Mouse (Mus musculus) liver, embryonic 13.5 days (tissue): ENCODE measurements around the gene Chst13. TPM values are rescaled to one million over a fixed set of nuclear protein-coding genes. Genes with fewer than 3 reads are reported as not detected.

Experiments used
- ATAC-seq: fragments of 200-750 bp; cut with Nextera tagmentation; 2 replicates; pipeline ENCODE4 v1.8.0; 2017; ENCODE audit warnings: low read depth, mild to moderate bottlenecking, moderate number of reproducible peaks, moderate library complexity
- DNase-seq: peaks from one replicate; pipeline ENCODE4 v3.0.0; 2022
- H3K27ac ChIP-seq: fragments of 300-500 bp; sonication (generic); 2 replicates; pipeline ENCODE4 v1.5.1; 2015; ENCODE audit warnings: moderate library complexity, mild to moderate bottlenecking, inconsistent platforms
- H3K27me3 ChIP-seq: fragments of 300-500 bp; sonication (generic); 2 replicates; pipeline ENCODE4 v1.6.1; 2015; ENCODE audit warnings: mild to moderate bottlenecking, inconsistent platforms
- H3K36me3 ChIP-seq: fragments of 300-500 bp; sonication (generic); 2 replicates; pipeline ENCODE4 v1.6.1; 2015; ENCODE audit warnings: mild to moderate bottlenecking, inconsistent platforms
- H3K4me1 ChIP-seq: fragments of 300-500 bp; sonication (generic); replicated peaks from 2 replicates; pipeline ENCODE4 v1.6.1; 2015; ENCODE audit warnings: inconsistent platforms
- H3K4me2 ChIP-seq: fragments of 300-500 bp; sonication (generic); 2 replicates; pipeline ENCODE4 v1.6.1; 2015; ENCODE audit warnings: inconsistent platforms, mild to moderate bottlenecking, moderate library complexity
- H3K4me3 ChIP-seq: fragments of 300-500 bp; sonication (generic); replicated peaks from 2 replicates; pipeline ENCODE4 v1.5.1; 2015; ENCODE audit warnings: mild to moderate bottlenecking, inconsistent platforms
- H3K9ac ChIP-seq: fragments of 300-500 bp; sonication (generic); 2 replicates; pipeline ENCODE4 v1.6.1; 2015; ENCODE audit warnings: mild to moderate bottlenecking, inconsistent platforms
- H3K9me3 ChIP-seq: fragments of 300-500 bp; sonication (generic); replicated peaks from 2 replicates; pipeline ENCODE4 v1.6.1; 2016; ENCODE audit warnings: inconsistent platforms
- WGBS: fragments of 180-500 bp; shearing (Covaris S2); methylation state at CpG from one replicate; pipeline ENCODE4 v1.1.7; 2015; ENCODE audit not compliant: insufficient replicate concordance; 5-methylcytosine and 5-hydroxymethylcytosine counted together
- polyA plus RNA-seq: library from polyadenylated mRNA; unstranded; fragments of >200 nt; fragmentation: Nextera tagmentation; extraction: Ambion mirVana; gene quantifications from 2 replicates; pipeline ENCODE4 v1.2.1, GENCODE M21; 2015

The Chst13 gene
- 16.9 and 17.2 TPM in 2 replicates for polyA plus RNA-seq

DNA sequence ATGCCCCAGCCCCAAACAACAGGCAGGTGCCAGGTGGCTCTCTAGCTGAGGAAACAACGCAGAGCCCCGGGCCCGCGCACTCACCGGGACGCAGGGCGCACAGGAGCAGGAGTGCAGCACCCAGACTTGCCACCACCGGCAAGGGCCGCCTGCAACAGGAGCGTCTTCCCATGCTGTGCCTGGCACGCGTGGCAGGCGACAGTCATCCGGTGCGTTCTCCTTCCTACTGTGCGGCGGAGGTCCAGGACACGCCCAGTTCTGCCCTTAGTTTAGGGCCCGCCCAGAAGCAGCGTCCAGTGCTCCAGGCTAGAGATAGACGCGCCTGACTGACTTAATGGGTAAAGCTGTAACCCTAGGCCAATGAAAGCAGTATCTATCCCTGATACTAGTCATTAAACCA lies at the start of gene Chst13:
TSS of gene Chst13 (minus strand) at position 195 of the 400 bp plus-strand sequence.
- no peaks in the 10 kb centered on the region for H3K9me3 ChIP-seq
- peaks cover 25% of the 10 kb centered on the region for H3K4me1 ChIP-seq
- WGBS: 4% methylated on average over 22 of the region's 22 CpGs
- H3K4me2 ChIP-seq: peak within 1 kb of the TSS; percentile 52
- H3K4me3 ChIP-seq: peak within 1 kb of the TSS; percentile 48
- H3K27me3 ChIP-seq: 0 out of 2 replicates have a peak, but pooled peaks cover 6% of the 10 kb centered on the region
- H3K27ac ChIP-seq: peak within 1 kb of the TSS; percentile 77
- no peak for DNase-seq
- no peaks in the 10 kb centered on the region for H3K36me3 ChIP-seq
- peak within 1 kb of the TSS; percentile 45 for H3K9ac ChIP-seq
- ATAC-seq: peak; percentile 38

GRCm38 (mm10) chr6:90374647-90375046 lies 49.7 kb upstream of the Chst13 start:
- ATAC-seq (peak; percentile 95), DNase-seq (peak; percentile 78)
- no peaks in the 10 kb centered on the region for H3K9me3 ChIP-seq
- H3K4me3 ChIP-seq: no peak overlapping the region
- peaks cover 55% of the 10 kb centered on the region for H3K36me3 ChIP-seq
- H3K4me1 ChIP-seq: peaks cover 62% of the 10 kb centered on the region
- WGBS: 18% methylated on average over 4 of the region's 4 CpGs
- peak overlapping the region; percentile 24 for H3K9ac ChIP-seq
- no peaks in the 10 kb centered on the region for H3K27me3 ChIP-seq
- peak overlapping the region; percentile 82 for H3K27ac ChIP-seq
- H3K4me2 ChIP-seq: peak overlapping the region; percentile 40

- under 1% methylated on average over 67 of the region's 98 CpGs for WGBS
- Histone ChIP-seq H3K27me3 (no peaks in the 10 kb centered on the region), H3K36me3 (peaks cover 21% of the 10 kb centered on the region), H3K27ac (peak overlapping the region; percentile 73), H3K4me1 (peaks cover 53% of the 10 kb centered on the region), H3K4me2 (peak overlapping the region; percentile 97), H3K9ac (peak overlapping the region; percentile 87), H3K9me3 (no peaks in the 10 kb centered on the region), H3K4me3 (peak overlapping the region; percentile 93)
- peak; percentile 28 for DNase-seq
- peak; percentile 70 for ATAC-seq
These were observed 45.0 kb upstream of the Chst13 start for GRCm38 (mm10) chr6:90369725-90370553.

DNA sequence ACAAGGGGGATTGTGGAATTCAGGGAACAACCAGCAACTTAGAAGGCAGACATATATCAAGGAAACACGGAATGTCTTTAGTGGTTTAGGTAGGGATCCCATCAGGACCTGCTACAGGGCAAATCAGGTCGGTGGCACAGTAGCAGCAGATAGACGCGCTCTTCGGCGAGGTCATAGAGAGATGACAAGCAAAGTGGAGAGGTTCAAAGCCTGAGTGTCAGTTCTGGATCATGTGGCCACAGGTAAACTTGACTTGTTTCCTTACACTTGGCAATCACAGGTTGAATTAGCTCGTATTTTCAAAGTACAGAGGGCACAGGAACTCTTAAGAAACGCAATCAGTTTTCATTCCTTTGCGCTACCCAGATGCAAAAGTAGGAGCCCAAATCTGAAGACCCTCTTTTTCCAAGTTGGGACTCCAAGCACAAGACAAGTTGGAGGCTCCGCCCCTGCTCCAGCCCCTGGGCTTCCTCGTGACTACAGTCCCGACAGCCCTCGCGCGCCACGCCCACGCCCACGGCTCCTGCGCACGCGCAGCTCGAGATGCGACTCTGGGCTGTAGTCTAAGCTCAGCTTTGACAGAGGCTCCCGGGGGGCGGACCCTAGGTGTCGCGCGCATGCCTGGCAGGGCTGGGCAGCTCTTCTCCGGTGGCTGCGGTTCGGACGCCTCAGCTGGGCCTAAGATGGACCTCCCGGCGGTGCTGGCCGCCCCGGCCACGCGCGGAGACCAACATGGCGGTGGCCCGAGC lies 44.2 kb upstream of the Chst13 start, which contains the start of gene Zxdc:
TSS of gene Zxdc (plus strand) at position 517 of the 749 bp plus-strand sequence.
- no peaks in the 10 kb centered on the region for H3K27me3 ChIP-seq
- WGBS: 4% methylated on average over 41 of the region's 41 CpGs

DNA sequence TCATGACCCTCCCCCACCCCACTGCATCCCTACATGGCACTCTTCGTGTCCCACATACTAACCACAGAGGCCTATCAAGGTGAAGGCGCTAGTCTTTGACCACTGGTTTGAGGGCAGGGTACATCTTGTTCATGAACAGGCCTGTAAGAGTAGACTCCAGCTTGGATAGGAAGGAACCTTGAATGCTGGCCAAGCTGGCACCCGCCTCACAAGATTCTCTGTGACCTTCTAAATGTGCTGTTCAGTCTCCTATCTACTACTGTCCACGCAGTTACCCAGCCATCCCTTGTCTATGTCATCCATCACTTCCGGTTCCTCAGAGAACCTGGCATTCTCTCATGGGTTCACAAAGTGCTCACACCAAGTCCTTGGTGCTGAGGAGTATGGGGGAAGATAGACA lies 38.3 kb upstream of the Chst13 start:
- ATAC-seq: no peak
- H3K27ac ChIP-seq: no peak overlapping the region
- no peaks in the 10 kb centered on the region for H3K36me3 ChIP-seq
- H3K4me1 ChIP-seq: peaks cover 7% of the 10 kb centered on the region; the same call in 1 of the 2 replicates
- H3K9me3 ChIP-seq: no peaks in the 10 kb centered on the region
- no peak overlapping the region for H3K4me3 ChIP-seq
- H3K9ac ChIP-seq: no peak overlapping the region
- H3K4me2 ChIP-seq: no peak overlapping the region
- WGBS: 54% methylated on average over 5 of the region's 5 CpGs
- H3K27me3 ChIP-seq: no peaks in the 10 kb centered on the region
- no peak for DNase-seq

More for the DNA sequence above, 44.2 kb upstream of the Chst13 start, which contains the start of gene Zxdc:
- peaks cover 45% of the 10 kb centered on the region for H3K4me1 ChIP-seq
- H3K4me3 ChIP-seq: peak within 1 kb of the TSS; percentile 93
- H3K9me3 ChIP-seq: no peaks in the 10 kb centered on the region
- DNase-seq (peak; percentile 97), ATAC-seq (peak; percentile 95)
- peak within 1 kb of the TSS; percentile 87 for H3K9ac ChIP-seq
- peak within 1 kb of the TSS; percentile 73 for H3K27ac ChIP-seq
- H3K36me3 ChIP-seq: peaks cover 16% of the 10 kb centered on the region
- peak within 1 kb of the TSS; percentile 97 for H3K4me2 ChIP-seq

- Histone ChIP-seq H3K36me3 (no peaks in the 10 kb centered on the region), H3K9me3 (no peaks in the 10 kb centered on the region), H3K4me3 (no peak overlapping the region), H3K27me3 (no peaks in the 10 kb centered on the region), H3K9ac (no peak overlapping the region), H3K4me2 (no peak overlapping the region), H3K27ac (no peak overlapping the region), H3K4me1 (peaks cover 7% of the 10 kb centered on the region; the same call in 1 of the 2 replicates)
- DNase-seq: no peak
- no peak for ATAC-seq
- 62% methylated on average over 6 of the region's 6 CpGs for WGBS
These were observed 36.1 kb upstream of the Chst13 start for GRCm38 (mm10) chr6:90360922-90361614.

DNA sequence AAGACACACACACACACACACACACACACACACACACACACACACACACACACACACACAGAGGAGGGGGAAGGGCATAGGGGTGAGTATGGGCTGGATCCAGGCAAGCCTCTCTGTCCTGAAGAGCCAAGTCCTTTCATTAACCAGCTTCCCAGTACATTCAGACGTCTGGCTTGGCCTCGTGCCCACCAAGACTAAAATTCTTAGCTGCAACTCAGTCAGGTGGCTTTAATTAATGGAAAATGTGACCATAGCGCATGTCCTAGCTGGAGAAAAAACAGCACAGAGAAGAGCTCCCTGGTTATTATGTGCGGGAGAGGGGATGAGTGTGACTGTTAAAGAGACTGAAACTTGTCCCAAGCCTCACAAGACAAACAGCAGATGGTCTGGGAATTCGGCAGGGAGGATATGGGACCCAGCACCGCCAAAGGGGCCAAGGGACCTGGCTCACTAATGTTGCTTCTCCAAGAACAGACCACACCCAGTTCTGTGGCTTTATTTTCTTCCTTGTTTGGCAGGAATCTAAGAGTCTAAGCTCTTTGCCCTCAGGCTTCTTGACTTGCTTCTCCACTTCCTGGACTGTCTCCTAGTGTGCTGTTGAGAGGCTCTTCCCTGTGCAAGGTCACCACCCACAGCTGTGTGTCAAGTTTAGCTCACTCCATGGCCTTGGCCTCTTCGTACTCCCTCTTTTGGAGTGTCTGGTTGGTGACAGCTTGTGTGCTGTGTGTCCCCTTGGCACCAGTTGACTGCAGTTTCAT lies 35.2 kb upstream of the Chst13 start:
- no peak overlapping the region for H3K4me3 ChIP-seq
- no peaks in the 10 kb centered on the region for H3K27me3 ChIP-seq
- 50% methylated on average over 7 of the region's 7 CpGs for WGBS
- peaks cover 7% of the 10 kb centered on the region; the same call in 1 of the 2 replicates for H3K4me1 ChIP-seq
- DNase-seq (no peak), ATAC-seq (no peak)
- no peak overlapping the region for H3K27ac ChIP-seq
- no peaks in the 10 kb centered on the region for H3K9me3 ChIP-seq
- H3K4me2 ChIP-seq: no peak overlapping the region
- H3K36me3 ChIP-seq: no peaks in the 10 kb centered on the region
- no peak overlapping the region for H3K9ac ChIP-seq

GRCm38 (mm10) chr6:90359445-90359844 lies 34.5 kb upstream of the Chst13 start:
- ATAC-seq (no peak), DNase-seq (no peak)
- 49% methylated on average over 2 of the region's 2 CpGs for WGBS
- H3K27ac ChIP-seq: no peak overlapping the region
- H3K9me3 ChIP-seq: no peaks in the 10 kb centered on the region
- H3K4me2 ChIP-seq: no peak overlapping the region
- no peaks in the 10 kb centered on the region for H3K36me3 ChIP-seq
- peaks cover 7% of the 10 kb centered on the region; the same call in 1 of the 2 replicates for H3K4me1 ChIP-seq
- no peak overlapping the region for H3K4me3 ChIP-seq
- no peaks in the 10 kb centered on the region for H3K27me3 ChIP-seq
- no peak overlapping the region for H3K9ac ChIP-seq

DNA sequence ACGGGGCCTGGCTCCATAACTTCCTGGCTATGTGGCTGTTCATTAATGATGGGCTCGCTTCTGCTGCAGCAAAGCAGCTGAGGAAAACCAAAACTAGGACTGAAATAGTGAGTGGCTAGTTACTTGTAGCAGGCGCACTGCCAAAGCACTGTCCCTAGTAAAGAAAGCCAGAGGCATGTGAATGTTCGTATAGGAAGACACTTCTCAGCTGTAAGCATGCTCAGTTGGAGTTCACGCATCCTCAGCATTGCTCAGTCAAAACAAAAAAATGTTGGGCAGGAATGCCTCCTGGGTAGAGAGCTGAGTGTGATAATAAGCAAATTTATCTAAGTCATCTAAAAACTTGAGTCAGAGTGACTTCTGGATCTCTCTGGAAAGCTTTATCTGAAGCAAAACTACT lies 33.2 kb upstream of the Chst13 start:
- no peak for DNase-seq
- no peak for ATAC-seq
- WGBS: 54% methylated on average over 5 of the region's 5 CpGs

DNA sequence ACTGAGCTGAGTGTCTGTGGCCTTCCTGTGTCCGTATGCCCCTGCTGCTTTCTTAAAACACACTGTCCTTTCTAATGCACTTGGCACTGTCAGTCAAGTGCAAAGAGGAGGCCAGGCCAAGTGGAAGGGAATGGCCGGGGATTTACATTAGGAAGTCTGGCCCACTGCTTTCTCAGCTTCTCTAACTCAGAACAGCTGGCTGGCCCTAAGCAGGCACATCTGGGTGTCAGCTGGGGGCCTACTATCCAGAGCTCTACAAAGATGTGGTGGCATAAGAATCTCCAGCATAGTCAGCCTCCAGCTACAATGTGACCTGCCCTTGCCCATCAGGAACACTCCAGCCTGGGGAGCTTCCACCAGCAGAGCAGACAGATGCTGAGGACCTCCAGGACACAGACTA lies 25.0 kb upstream of the Chst13 start:
- no peaks in the 10 kb centered on the region for H3K27me3 ChIP-seq
- DNase-seq (no peak), ATAC-seq (no peak)
- WGBS: 51% methylated on average over 2 of the region's 2 CpGs
- no peak overlapping the region for H3K4me3 ChIP-seq
- no peak overlapping the region for H3K9ac ChIP-seq
- no peaks in the 10 kb centered on the region for H3K4me1 ChIP-seq
- no peaks in the 10 kb centered on the region for H3K36me3 ChIP-seq
- H3K27ac ChIP-seq: no peak overlapping the region
- H3K4me2 ChIP-seq: no peak overlapping the region
- no peaks in the 10 kb centered on the region for H3K9me3 ChIP-seq

More for the DNA sequence above, 33.2 kb upstream of the Chst13 start:
- H3K27ac ChIP-seq: no peak overlapping the region
- H3K4me1 ChIP-seq: peaks cover 7% of the 10 kb centered on the region; the same call in 1 of the 2 replicates
- H3K4me3 ChIP-seq: no peak overlapping the region
- no peak overlapping the region for H3K4me2 ChIP-seq
- no peaks in the 10 kb centered on the region for H3K9me3 ChIP-seq
- no peak overlapping the region for H3K9ac ChIP-seq
- no peaks in the 10 kb centered on the region for H3K27me3 ChIP-seq
- no peaks in the 10 kb centered on the region for H3K36me3 ChIP-seq
